Mouse (Mus musculus): ENCODE measurements at regions not wholly inside any gene's neighbourhood (a gene's known extent, or its start where the extent isn't known, plus 50 kb on each side); places are given as distances from the start of the nearest gene placed in this dataset.

- intact Hi-C loops (cut with DNase I): no loop called here
- DNase-seq (ENCODE audit: low spot score in 2 of 2): no peak
Observed at GRCm38 (mm10) chr2:128438897-128439296, 152.1 kb upstream of the Spdye4c start.

- DNase-seq (ENCODE audit: low spot score in 2 of 2): no peak
- intact Hi-C loops (cut with DNase I): no loop called here
Observed at GRCm38 (mm10) chr2:128444599-128445011, 146.4 kb upstream of the Spdye4c start.

- DNase-seq (ENCODE audit: low spot score in 2 of 2): no peak
- intact Hi-C loops (cut with DNase I): no loop called here
Observed at GRCm38 (mm10) chr2:128445443-128445842, 145.6 kb upstream of the Spdye4c start.

- DNase-seq (ENCODE audit: low spot score in 2 of 2): no peak
Observed at GRCm38 (mm10) chr2:128449294-128449693, 141.7 kb upstream of the Spdye4c start.

GRCm38 (mm10) chr2:128450045-128450444, 141.0 kb upstream of the Spdye4c start:
- no peak for DNase-seq (ENCODE audit: low spot score in 2 of 2)

More at GRCm38 (mm10) chr2:128449294-128449693, 141.7 kb upstream of the Spdye4c start:
- intact Hi-C loops (cut with DNase I): no loop called here

GRCm38 (mm10) chr2:128451554-128452239, 139.3 kb upstream of the Spdye4c start:
- DNase-seq (ENCODE audit: low spot score in 2 of 2): no peak
- intact Hi-C loops (cut with DNase I): no loop called here

More at GRCm38 (mm10) chr2:128450045-128450444, 141.0 kb upstream of the Spdye4c start:
- intact Hi-C loops (cut with DNase I): no loop called here

GRCm38 (mm10) chr2:128452582-128452981, 138.4 kb upstream of the Spdye4c start:
- intact Hi-C loops (cut with DNase I): no loop called here
- DNase-seq (ENCODE audit: low spot score in 2 of 2): no peak

- no peak for DNase-seq (ENCODE audit: low spot score in 2 of 2)
- intact Hi-C loops (cut with DNase I): no loop called here
Observed at GRCm38 (mm10) chr2:128454509-128454908, 136.5 kb upstream of the Spdye4c start.

- DNase-seq (ENCODE audit: low spot score in 2 of 2): no peak
- intact Hi-C loops (cut with DNase I): no loop called here
Observed at GRCm38 (mm10) chr2:128457591-128458209, 133.3 kb upstream of the Spdye4c start.

- intact Hi-C loops (cut with DNase I): no loop called here
- no peak for DNase-seq (ENCODE audit: low spot score in 2 of 2)
Observed at GRCm38 (mm10) chr2:128465214-128465984, 125.6 kb upstream of the Spdye4c start.

- DNase-seq (ENCODE audit: low spot score in 2 of 2): no peak
- intact Hi-C loops (cut with DNase I): no loop called here
Observed at GRCm38 (mm10) chr2:128467490-128468245, 123.3 kb upstream of the Spdye4c start.

GRCm38 (mm10) chr2:128468323-128468722, 122.7 kb upstream of the Spdye4c start:
- DNase-seq (ENCODE audit: low spot score in 2 of 2): no peak
- intact Hi-C loops (cut with DNase I): no loop called here

- no peak for DNase-seq (ENCODE audit: low spot score in 2 of 2)
- intact Hi-C loops (cut with DNase I): no loop called here
Observed at GRCm38 (mm10) chr2:128470351-128470750, 120.7 kb upstream of the Spdye4c start.

GRCm38 (mm10) chr2:128473241-128473954, 117.6 kb upstream of the Spdye4c start:
- no peak for DNase-seq (ENCODE audit: low spot score in 2 of 2)
- intact Hi-C loops (cut with DNase I): no loop called here

- no peak for DNase-seq (ENCODE audit: low spot score in 2 of 2)
- intact Hi-C loops (cut with DNase I): no loop called here
Observed at GRCm38 (mm10) chr2:128473997-128474396, 117.0 kb upstream of the Spdye4c start.

- intact Hi-C loops (cut with DNase I): no loop called here
- DNase-seq (ENCODE audit: low spot score in 2 of 2): no peak
Observed at GRCm38 (mm10) chr2:128477242-128477641, 113.8 kb upstream of the Spdye4c start.

GRCm38 (mm10) chr2:128491217-128491877, 99.7 kb upstream of the Spdye4c start:
- DNase-seq (ENCODE audit: low spot score in 2 of 2): no peak
- intact Hi-C loops (cut with DNase I): no loop called here

GRCm38 (mm10) chr2:128493871-128494270, 97.1 kb upstream of the Spdye4c start:
- no peak for DNase-seq (ENCODE audit: low spot score in 2 of 2)
- intact Hi-C loops (cut with DNase I): no loop called here

- intact Hi-C loops (cut with DNase I): no loop called here
- DNase-seq (ENCODE audit: low spot score in 2 of 2): peak in 1 of 2 experiments; percentile 48
Observed at GRCm38 (mm10) chr2:128497891-128498290, 93.1 kb upstream of the Spdye4c start.
